Mouse (Mus musculus) liver, adult (tissue): ENCODE measurements around the gene Npff.

Experiments
- GATA4 ChIP-seq: IDR thresholded peaks from 2 replicates; pipeline ENCODE4 v1.6.1; 2014; ENCODE audit warnings: mild to moderate bottlenecking, low read length; ENCODE audit not compliant: insufficient replicate concordance

The Npff gene

DNA sequence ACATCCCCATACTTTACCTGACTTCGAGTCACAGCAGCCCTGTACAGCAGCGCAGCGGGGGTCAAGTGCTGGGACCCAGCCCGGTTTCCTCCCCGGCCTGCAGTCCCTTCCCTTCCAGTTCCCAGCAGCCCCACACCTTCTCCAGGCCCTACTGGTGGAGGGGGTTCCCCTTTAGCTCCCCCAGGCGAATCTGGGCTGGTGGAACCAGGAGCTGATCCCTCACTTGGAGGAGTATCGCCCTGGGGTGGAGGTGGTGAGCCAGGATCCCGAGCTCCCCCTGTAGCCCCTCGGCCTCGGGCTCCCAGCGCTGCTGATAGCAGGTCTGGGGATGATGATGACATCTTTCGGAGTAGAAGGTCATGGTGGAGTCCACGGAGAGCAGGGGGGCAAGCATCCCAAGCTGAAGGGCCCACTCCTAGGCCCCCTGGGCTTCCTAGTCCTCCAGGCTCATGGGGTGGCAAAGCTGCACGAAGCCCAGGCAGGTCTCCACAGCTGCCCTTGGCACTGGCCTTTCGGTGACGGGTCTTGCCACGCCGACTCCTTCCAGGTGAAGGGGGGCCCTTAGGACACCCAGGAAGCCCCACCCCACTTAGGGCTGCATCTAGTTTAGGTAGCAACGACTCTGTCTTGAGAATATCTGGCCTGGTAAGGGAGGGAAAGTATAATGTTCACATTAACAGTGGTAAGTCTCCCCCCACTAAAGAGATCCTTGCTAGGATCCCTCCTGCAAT is 23.5 kb downstream of the Npff start:
- TF ChIP-seq GATA4: no peak

DNA sequence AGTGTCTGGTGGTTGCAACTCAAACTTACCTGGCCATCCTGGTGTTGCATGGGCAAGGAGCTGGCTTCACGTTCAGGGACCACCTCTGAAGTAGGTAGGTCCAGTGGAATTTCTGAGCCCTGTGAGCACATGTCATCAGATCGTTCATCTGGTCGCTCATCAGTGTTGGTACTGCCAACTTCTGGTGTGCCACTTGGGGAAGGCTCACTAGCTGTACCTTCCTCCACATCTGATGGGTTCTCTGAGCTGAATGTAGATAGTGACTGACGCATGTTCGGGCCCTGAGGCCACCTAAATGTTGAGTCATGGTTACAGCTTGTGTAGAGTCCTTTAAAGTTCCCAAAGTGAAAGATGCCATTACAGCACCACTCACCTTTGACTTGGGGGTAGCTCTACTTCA is 24.3 kb downstream of the Npff start:
- no peak for TF ChIP-seq GATA4

DNA sequence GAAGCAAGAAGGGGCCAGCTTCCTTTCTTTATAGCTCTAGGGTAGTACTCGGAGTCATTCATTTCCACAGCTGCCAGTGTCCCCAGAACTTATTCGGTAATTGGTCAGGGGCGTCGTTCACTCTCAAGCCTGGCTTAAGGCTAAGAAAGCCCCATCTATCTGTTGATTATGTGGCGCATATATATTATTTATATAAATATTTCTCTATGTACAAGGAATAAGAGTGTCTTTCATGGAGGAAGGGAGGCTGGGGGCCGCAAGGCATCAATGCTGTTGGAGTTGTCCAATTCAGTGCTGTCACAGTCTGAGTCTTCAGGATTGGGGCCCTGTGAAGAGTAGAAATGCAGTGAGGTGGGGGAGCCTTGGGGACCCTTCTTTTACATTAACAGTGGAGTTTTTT is 24.9 kb downstream of the Npff start:
- no peak for TF ChIP-seq GATA4

DNA sequence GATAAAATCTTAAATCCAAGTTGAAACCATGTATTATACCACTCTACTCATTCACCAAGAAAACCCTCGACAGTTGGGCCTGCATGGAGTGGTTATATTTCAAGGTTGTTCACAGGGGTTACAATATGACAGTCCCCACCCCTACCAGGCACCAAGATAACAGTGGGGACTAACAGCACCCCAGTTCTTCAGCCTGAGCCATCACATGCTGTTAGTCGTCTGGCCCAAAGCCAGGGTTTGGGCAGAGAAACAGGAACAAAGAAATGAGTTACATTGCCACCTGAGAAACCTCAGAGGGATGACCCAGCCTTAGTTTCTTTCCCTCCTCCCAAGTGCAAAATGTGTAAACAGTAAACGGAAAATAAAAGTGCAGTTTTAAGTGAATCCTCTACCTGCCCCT is 25.4 kb downstream of the Npff start:
- TF ChIP-seq GATA4: no peak

DNA sequence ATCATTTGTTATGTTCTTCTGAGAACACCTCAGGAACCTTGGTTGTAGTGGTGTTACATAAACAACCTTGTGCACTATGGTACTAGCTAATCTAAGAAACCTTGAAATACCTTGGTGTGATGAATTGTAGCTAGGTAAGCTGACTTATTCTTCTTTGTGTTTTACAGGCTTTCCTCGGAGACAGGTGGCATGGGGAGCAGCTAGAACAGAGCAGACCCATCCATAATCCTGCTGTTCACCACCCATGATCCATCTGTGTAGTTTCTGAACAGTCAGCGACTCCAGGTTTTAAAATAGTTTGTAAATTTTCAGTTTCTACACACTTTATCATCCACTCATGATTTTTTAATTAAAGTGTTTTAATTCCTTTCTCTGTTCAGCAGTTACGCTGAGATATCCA is 26.4 kb downstream of the Npff start:
- TF ChIP-seq GATA4: no peak

DNA sequence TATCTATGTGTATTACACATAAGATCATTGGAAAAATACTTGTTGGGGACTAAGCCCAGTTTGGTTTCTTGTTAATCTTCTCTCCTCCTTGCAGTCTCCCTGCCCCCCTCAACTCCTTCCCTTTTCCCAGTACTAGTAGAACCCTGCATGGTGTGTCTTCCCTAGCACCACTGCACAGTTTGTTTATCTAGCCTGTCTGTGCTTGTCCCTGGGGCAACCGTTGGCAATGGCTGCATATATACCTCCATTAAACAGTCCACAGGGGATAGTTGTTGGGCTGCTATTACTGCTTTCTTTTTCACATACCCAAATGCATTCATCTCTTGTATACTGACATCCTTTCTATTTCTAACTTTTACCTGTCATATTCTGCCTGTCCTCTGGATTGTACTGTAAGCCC is 37.1 kb downstream of the Npff start:
- no peak for TF ChIP-seq GATA4

DNA sequence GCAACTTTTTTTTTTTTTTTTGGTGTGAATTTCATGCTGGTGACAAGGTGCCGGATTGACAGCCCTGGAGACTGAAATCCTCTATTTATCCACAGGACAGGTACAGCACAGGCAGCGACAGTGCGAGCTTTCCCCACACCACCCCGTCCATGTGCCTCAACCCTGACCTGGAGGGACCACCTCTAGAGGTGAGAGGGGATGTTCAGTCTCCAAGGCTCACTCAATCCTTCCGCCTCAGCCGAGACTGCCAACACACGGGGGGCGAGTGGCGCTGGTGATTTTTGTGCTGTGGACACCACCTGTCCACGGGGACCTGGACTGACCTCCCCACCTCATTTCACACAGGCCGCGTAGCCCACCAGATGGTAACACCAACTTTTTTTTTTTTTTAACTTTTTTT is 38.9 kb downstream of the Npff start:
- TF ChIP-seq GATA4: no peak

DNA sequence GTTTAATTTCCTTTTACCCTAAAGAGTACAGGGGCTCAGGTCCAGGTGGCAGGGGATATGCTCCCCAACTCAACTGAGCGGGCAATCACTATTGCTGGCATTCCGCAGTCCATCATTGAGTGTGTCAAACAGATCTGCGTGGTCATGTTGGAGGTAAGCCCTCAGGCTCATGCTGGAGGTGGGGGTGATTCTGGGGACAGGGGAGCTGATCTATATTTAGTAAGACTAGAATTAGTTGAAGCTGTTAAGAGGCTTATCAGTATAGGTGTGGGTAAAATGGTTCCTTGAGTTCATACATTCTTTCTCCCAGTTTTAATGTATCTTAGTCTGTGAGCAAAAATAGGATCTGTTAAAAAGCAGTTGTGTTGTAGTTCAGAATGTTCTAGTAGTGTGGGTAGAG is 41.6 kb downstream of the Npff start:
- no peak for TF ChIP-seq GATA4

DNA sequence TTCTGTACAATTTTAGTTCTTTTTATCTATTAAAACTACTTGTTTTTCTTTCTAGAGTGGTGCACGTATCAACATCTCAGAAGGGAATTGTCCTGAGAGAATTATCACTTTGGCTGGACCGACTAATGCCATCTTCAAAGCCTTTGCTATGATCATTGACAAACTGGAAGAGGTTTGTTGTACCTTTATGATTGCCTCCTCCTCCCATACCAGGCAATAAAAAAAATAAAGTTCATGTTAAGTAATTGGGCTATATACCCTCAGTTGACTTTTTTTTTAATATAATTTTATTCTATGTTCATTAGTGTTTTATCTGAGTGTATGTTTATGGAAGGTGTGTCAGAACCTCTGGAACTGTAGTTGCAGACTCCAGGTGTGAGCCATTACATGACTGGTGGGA is 50.2 kb downstream of the Npff start:
- no peak for TF ChIP-seq GATA4
